Mouse (Mus musculus): ENCODE measurements around the gene Prcd. TPM values are rescaled to one million over a fixed set of nuclear protein-coding genes. Genes with fewer than 3 reads are reported as not detected.

The Prcd gene
- polyA plus RNA-seq, 1 experiment from 2014 or later: 1.6 TPM

GRCm38 (mm10) chr11:116645446-116646110 lies 7.8 kb upstream of the Prcd start:
- no peaks in the 10 kb centered on the region for H3K9me3 ChIP-seq (replicated peaks; ENCODE audit: control insufficient read depth, low read length)
- no peak overlapping the region; the same call in 1 of the 2 replicates for H3K9ac ChIP-seq (ENCODE audit: low read length)
- ATAC-seq (ENCODE audit: insufficient read depth, low FRiP score): no peak
- peaks cover 52% of the 10 kb centered on the region for H3K4me1 ChIP-seq (ENCODE audit: control insufficient read depth, insufficient read depth, low read length)
- H3K4me3 ChIP-seq (replicated peaks; ENCODE audit: low read length): no peak overlapping the region
- peaks cover 5% of the 10 kb centered on the region; the same call in 1 of the 2 replicates for H3K27me3 ChIP-seq (ENCODE audit: control insufficient read depth, insufficient read depth, low read length)
- H3K4me2 ChIP-seq (ENCODE audit: low read depth, low read length): no peak overlapping the region
- WGBS: 58% methylated on average over 8 of the region's 8 CpGs
- no peaks in the 10 kb centered on the region for H3K36me3 ChIP-seq (ENCODE audit: control insufficient read depth, insufficient read depth, low read length)
- H3K27ac ChIP-seq (ENCODE audit: low read length): no peak overlapping the region

GRCm38 (mm10) chr11:116646136-116646535 lies 7.2 kb upstream of the Prcd start:
- WGBS: 64% methylated on average over 11 of the region's 11 CpGs

GRCm38 (mm10) chr11:116646771-116647170 lies 6.6 kb upstream of the Prcd start:
- Histone ChIP-seq H3K4me3 (replicated peaks; ENCODE audit: low read length) (no peak overlapping the region), H3K36me3 (ENCODE audit: control insufficient read depth, insufficient read depth, low read length) (no peaks in the 10 kb centered on the region), H3K27ac (ENCODE audit: low read length) (peak overlapping the region; percentile 90), H3K9ac (ENCODE audit: low read length) (no peak overlapping the region), H3K9me3 (replicated peaks; ENCODE audit: control insufficient read depth, low read length) (no peaks in the 10 kb centered on the region), H3K27me3 (ENCODE audit: control insufficient read depth, insufficient read depth, low read length) (peaks cover 7% of the 10 kb centered on the region; the same call in 1 of the 2 replicates), H3K4me1 (ENCODE audit: control insufficient read depth, insufficient read depth, low read length) (peaks cover 52% of the 10 kb centered on the region), H3K4me2 (ENCODE audit: low read depth, low read length) (no peak overlapping the region)
- 84% methylated on average over 7 of the region's 7 CpGs for WGBS
- no peak for ATAC-seq (ENCODE audit: insufficient read depth, low FRiP score)

More at GRCm38 (mm10) chr11:116646136-116646535, 7.2 kb upstream of the Prcd start:
- Histone ChIP-seq H3K9me3 (replicated peaks; ENCODE audit: control insufficient read depth, low read length) (no peaks in the 10 kb centered on the region), H3K9ac (ENCODE audit: low read length) (no peak overlapping the region), H3K4me1 (ENCODE audit: control insufficient read depth, insufficient read depth, low read length) (peaks cover 52% of the 10 kb centered on the region), H3K4me3 (replicated peaks; ENCODE audit: low read length) (no peak overlapping the region), H3K27ac (ENCODE audit: low read length) (no peak overlapping the region), H3K36me3 (ENCODE audit: control insufficient read depth, insufficient read depth, low read length) (no peaks in the 10 kb centered on the region), H3K27me3 (ENCODE audit: control insufficient read depth, insufficient read depth, low read length) (peaks cover 5% of the 10 kb centered on the region; the same call in 1 of the 2 replicates), H3K4me2 (ENCODE audit: low read depth, low read length) (no peak overlapping the region)
- no peak for ATAC-seq (ENCODE audit: insufficient read depth, low FRiP score)

- Histone ChIP-seq H3K9me3 (replicated peaks; ENCODE audit: control insufficient read depth, low read length) (no peaks in the 10 kb centered on the region), H3K36me3 (ENCODE audit: control insufficient read depth, insufficient read depth, low read length) (no peaks in the 10 kb centered on the region), H3K27ac (ENCODE audit: low read length) (peak overlapping the region; percentile 90), H3K9ac (ENCODE audit: low read length) (peak overlapping the region; percentile 56), H3K4me1 (ENCODE audit: control insufficient read depth, insufficient read depth, low read length) (peaks cover 56% of the 10 kb centered on the region), H3K27me3 (ENCODE audit: control insufficient read depth, insufficient read depth, low read length) (peaks cover 14% of the 10 kb centered on the region; the same call in 1 of the 2 replicates), H3K4me3 (replicated peaks; ENCODE audit: low read length) (no peak overlapping the region), H3K4me2 (ENCODE audit: low read depth, low read length) (peak overlapping the region; percentile 29; the same call in 1 of the 2 replicates)
- WGBS: 41% methylated on average over 11 of the region's 11 CpGs
- peak; percentile 28; the same call in 1 of the 2 replicates for ATAC-seq (ENCODE audit: insufficient read depth, low FRiP score)
Measured at GRCm38 (mm10) chr11:116647340-116647991, 5.9 kb upstream of the Prcd start.

- no peak overlapping the region for H3K4me3 ChIP-seq (replicated peaks; ENCODE audit: low read length)
- H3K9ac ChIP-seq (ENCODE audit: low read length): peak overlapping the region; percentile 38
- H3K36me3 ChIP-seq (ENCODE audit: control insufficient read depth, insufficient read depth, low read length): no peaks in the 10 kb centered on the region
- peaks cover 60% of the 10 kb centered on the region for H3K4me1 ChIP-seq (ENCODE audit: control insufficient read depth, insufficient read depth, low read length)
- 37% methylated on average over 18 of the region's 18 CpGs for WGBS
- no peaks in the 10 kb centered on the region for H3K9me3 ChIP-seq (replicated peaks; ENCODE audit: control insufficient read depth, low read length)
- H3K4me2 ChIP-seq (ENCODE audit: low read depth, low read length): 0 out of 2 replicates have a peak overlapping the region, but pooled peaks have one; percentile 14
- ATAC-seq (ENCODE audit: insufficient read depth, low FRiP score): peak; percentile 28; the same call in 1 of the 2 replicates
- H3K27ac ChIP-seq (ENCODE audit: low read length): peak overlapping the region; percentile 90
- H3K27me3 ChIP-seq (ENCODE audit: control insufficient read depth, insufficient read depth, low read length): peaks cover 14% of the 10 kb centered on the region; the same call in 1 of the 2 replicates
Measured at GRCm38 (mm10) chr11:116648213-116648921, 5.0 kb upstream of the Prcd start.

- 76% methylated on average over 10 of the region's 10 CpGs for WGBS
- ATAC-seq (ENCODE audit: insufficient read depth, low FRiP score): no peak
- Histone ChIP-seq H3K4me1 (ENCODE audit: control insufficient read depth, insufficient read depth, low read length) (peaks cover 53% of the 10 kb centered on the region), H3K27me3 (ENCODE audit: control insufficient read depth, insufficient read depth, low read length) (peaks cover 14% of the 10 kb centered on the region; the same call in 1 of the 2 replicates), H3K4me2 (ENCODE audit: low read depth, low read length) (no peak overlapping the region), H3K9me3 (replicated peaks; ENCODE audit: control insufficient read depth, low read length) (no peaks in the 10 kb centered on the region), H3K9ac (ENCODE audit: low read length) (peak overlapping the region; percentile 38), H3K4me3 (replicated peaks; ENCODE audit: low read length) (no peak overlapping the region), H3K36me3 (ENCODE audit: control insufficient read depth, insufficient read depth, low read length) (no peaks in the 10 kb centered on the region), H3K27ac (ENCODE audit: low read length) (peak overlapping the region; percentile 90)
Measured at GRCm38 (mm10) chr11:116648976-116649375, 4.4 kb upstream of the Prcd start.

GRCm38 (mm10) chr11:116649711-116650337 lies 3.5 kb upstream of the Prcd start:
- no peak overlapping the region for H3K4me3 ChIP-seq (replicated peaks; ENCODE audit: low read length)
- H3K36me3 ChIP-seq (ENCODE audit: control insufficient read depth, insufficient read depth, low read length): no peaks in the 10 kb centered on the region
- no peak for ATAC-seq (ENCODE audit: insufficient read depth, low FRiP score)
- H3K9me3 ChIP-seq (replicated peaks; ENCODE audit: control insufficient read depth, low read length): no peaks in the 10 kb centered on the region
- H3K27ac ChIP-seq (ENCODE audit: low read length): peak overlapping the region; percentile 90; the same call in 1 of the 2 replicates
- H3K27me3 ChIP-seq (ENCODE audit: control insufficient read depth, insufficient read depth, low read length): peaks cover 14% of the 10 kb centered on the region; the same call in 1 of the 2 replicates
- 93% methylated on average over 13 of the region's 13 CpGs for WGBS
- no peak overlapping the region for H3K4me2 ChIP-seq (ENCODE audit: low read depth, low read length)
- no peak overlapping the region for H3K9ac ChIP-seq (ENCODE audit: low read length)
- H3K4me1 ChIP-seq (ENCODE audit: control insufficient read depth, insufficient read depth, low read length): peaks cover 46% of the 10 kb centered on the region

GRCm38 (mm10) chr11:116650811-116651210 lies 2.5 kb upstream of the Prcd start:
- Histone ChIP-seq H3K9ac (ENCODE audit: low read length) (no peak overlapping the region), H3K4me3 (replicated peaks; ENCODE audit: low read length) (no peak overlapping the region), H3K4me2 (ENCODE audit: low read depth, low read length) (no peak overlapping the region), H3K27ac (ENCODE audit: low read length) (no peak overlapping the region), H3K9me3 (replicated peaks; ENCODE audit: control insufficient read depth, low read length) (no peaks in the 10 kb centered on the region), H3K27me3 (ENCODE audit: control insufficient read depth, insufficient read depth, low read length) (peaks cover 14% of the 10 kb centered on the region), H3K4me1 (ENCODE audit: control insufficient read depth, insufficient read depth, low read length) (peaks cover 43% of the 10 kb centered on the region), H3K36me3 (ENCODE audit: control insufficient read depth, insufficient read depth, low read length) (no peaks in the 10 kb centered on the region)
- WGBS: 85% methylated on average over 8 of the region's 8 CpGs
- ATAC-seq (ENCODE audit: insufficient read depth, low FRiP score): no peak

Data from stomach, embryonic 16.5 days (tissue).